7 mouse cellular contexts compared by ENCODE assay signal in genomic region chr2:164856309-164857100, GRCm38 (mm10). TPM values are rescaled to one million over a fixed set of nuclear protein-coding genes. Genes with fewer than 3 reads are reported as not detected.
DNase-seq lines count a peak whose midpoint lies in the region; ATAC-seq and TF ChIP-seq lines count a peak whose summit lies in the region.

No protein-coding gene starts in this region.

- ATAC-seq in embryonic facial prominence, embryonic 11.5 days (replicated peaks; ENCODE audit: insufficient number of reproducible peaks, low FRiP score, low TSS enrichment, low read depth) = no peak
- no peak; the same call in 1 of the 2 replicates for ATAC-seq in hindbrain, embryonic 14.5 days (ENCODE audit: low FRiP score)

- no peaks in the 10 kb centered on the region for H3K36me3 ChIP-seq in testis, adult 2 months (ENCODE audit: control insufficient read depth, insufficient read depth, low read length)
- H3K36me3 ChIP-seq in embryonic facial prominence, embryonic 11.5 days (replicated peaks; ENCODE audit: control insufficient read depth, insufficient read depth, low read depth, low read length) = no peaks in the 10 kb centered on the region
- no peaks in the 10 kb centered on the region for H3K36me3 ChIP-seq in hindbrain, embryonic 14.5 days (replicated peaks; ENCODE audit: control insufficient read depth, insufficient read depth)
- H3K36me3 ChIP-seq in megakaryocyte, embryonic 14.5 days (replicated peaks; ENCODE audit: low read length) = no peaks in the 10 kb centered on the region

- H3K4me3 ChIP-seq in testis, adult 2 months (ENCODE audit: control insufficient read depth, low read depth, low read length) = peak overlapping the region; percentile 69
- H3K4me3 ChIP-seq in embryonic facial prominence, embryonic 11.5 days (ENCODE audit: low read depth, low read length) = peak overlapping the region; percentile 49
- H3K4me3 ChIP-seq in hindbrain, embryonic 14.5 days (replicated peaks; ENCODE audit: low read length) = peak overlapping the region; percentile 44
- H3K4me3 ChIP-seq in megakaryocyte, embryonic 14.5 days (replicated peaks) = peak overlapping the region; percentile 93

- H3K27ac ChIP-seq in testis, adult 2 months (ENCODE audit: control insufficient read depth, insufficient read depth, low read depth, low read length) = no peak overlapping the region
- 0 out of 2 replicates have a peak overlapping the region, but pooled peaks have one; percentile 53 for H3K27ac ChIP-seq in embryonic facial prominence, embryonic 11.5 days (replicated peaks; ENCODE audit: low read depth, low read length)
- 0 out of 2 replicates have a peak overlapping the region, but pooled peaks have one; percentile 20 for H3K27ac ChIP-seq in hindbrain, embryonic 14.5 days

- DNase-seq in testis, postnatal 10 days (ENCODE audit: low spot score) = no peak
- peak; percentile 43 for DNase-seq in embryonic facial prominence, embryonic 11.5 days (ENCODE audit: low spot score)
- no peak for DNase-seq in hindbrain, embryonic 14.5 days (ENCODE audit: low spot score)
- no peak for DNase-seq in layer of hippocampus, adult 9-11 months
- DNase-seq in yolk sac, embryonic 10.5 days (ENCODE audit: low spot score) = no peak

- under 1% methylated on average over 42 of the region's 42 CpGs for WGBS in embryonic facial prominence, embryonic 11.5 days
- WGBS in hindbrain, embryonic 14.5 days = 2% methylated on average over 42 of the region's 42 CpGs

- H3K4me1 ChIP-seq in testis, adult 2 months (ENCODE audit: control insufficient read depth, insufficient read depth, low read length) = peaks cover 7% of the 10 kb centered on the region
- peaks cover 4% of the 10 kb centered on the region; the same call in 1 of the 2 replicates for H3K4me1 ChIP-seq in embryonic facial prominence, embryonic 11.5 days (ENCODE audit: control insufficient read depth, insufficient read depth, low read length)
- peaks cover 20% of the 10 kb centered on the region for H3K4me1 ChIP-seq in hindbrain, embryonic 14.5 days (replicated peaks; ENCODE audit: control insufficient read depth, insufficient read depth, low read length)
- peaks cover 48% of the 10 kb centered on the region for H3K4me1 ChIP-seq in megakaryocyte, embryonic 14.5 days

- no peaks in the 10 kb centered on the region for H3K27me3 ChIP-seq in testis, adult 2 months (ENCODE audit: control insufficient read depth, insufficient read depth, low read length)
- peaks cover 9% of the 10 kb centered on the region; the same call in 1 of the 2 replicates for H3K27me3 ChIP-seq in embryonic facial prominence, embryonic 11.5 days (ENCODE audit: control insufficient read depth, insufficient read depth, low read length)
- peaks cover 34% of the 10 kb centered on the region for H3K27me3 ChIP-seq in hindbrain, embryonic 14.5 days (ENCODE audit: control insufficient read depth, insufficient read depth, low read length)
- peaks cover 81% of the 10 kb centered on the region for H3K27me3 ChIP-seq in megakaryocyte, embryonic 14.5 days (replicated peaks)

- H3K9ac ChIP-seq in embryonic facial prominence, embryonic 11.5 days (replicated peaks; ENCODE audit: low read length) = peak overlapping the region; percentile 40
- peak overlapping the region; percentile 51 for H3K9ac ChIP-seq in hindbrain, embryonic 14.5 days

- H3K4me2 ChIP-seq in embryonic facial prominence, embryonic 11.5 days (ENCODE audit: low read depth, low read length) = peak overlapping the region; percentile 89
- H3K4me2 ChIP-seq in hindbrain, embryonic 14.5 days (replicated peaks) = peak overlapping the region; percentile 95

- TF ChIP-seq CTCF in testis, adult 2 months (IDR thresholded peaks at IDR 0.05; ENCODE audit: control insufficient read depth, insufficient read depth, insufficient replicate concordance, low read depth, low read length) = no peak

- H3K9me3 ChIP-seq in embryonic facial prominence, embryonic 11.5 days (replicated peaks; ENCODE audit: control insufficient read depth, low read length) = no peaks in the 10 kb centered on the region
- H3K9me3 ChIP-seq in hindbrain, embryonic 14.5 days (ENCODE audit: control insufficient read depth, low read length) = no peaks in the 10 kb centered on the region
- H3K9me3 ChIP-seq in megakaryocyte, embryonic 14.5 days = no peaks in the 10 kb centered on the region

- TF ChIP-seq POLR2A in testis, adult 2 months (IDR thresholded peaks at IDR 0.05; ENCODE audit: control insufficient read depth, low read depth, low read length) = no peak

RNA-seq across cellular contexts. Expression of gene Pltp, which starts 1.0 kb away (rescaled TPM):
- polyA plus RNA-seq in testis, adult 2 months (2012; rRNA removed) = 18.0 and 23.7 TPM in 2 replicates
- polyA plus RNA-seq in embryonic facial prominence, embryonic 11.5 days (2014; fragmentation: Nextera tagmentation; extraction: Ambion mirVana) = 41.8 and 50.2 TPM in 2 replicates
- 148 and 167 TPM in 2 replicates for polyA plus RNA-seq in hindbrain, embryonic 14.5 days (2014; fragmentation: Nextera tagmentation; extraction: Ambion mirVana)
- polyA plus RNA-seq in megakaryocyte, embryonic 14.5 days (2012; ENCODE audit: insufficient read depth, low replicate concordance) = 15.1 and 146 TPM in 2 replicates

RNA-seq across cellular contexts. Expression of gene Pcif1, which starts 22.6 kb away (rescaled TPM):
- 17.0 and 19.3 TPM in 2 replicates for polyA plus RNA-seq in testis, adult 2 months (2012; rRNA removed)
- 57.1 and 68.6 TPM in 2 replicates for polyA plus RNA-seq in embryonic facial prominence, embryonic 11.5 days (2014; fragmentation: Nextera tagmentation; extraction: Ambion mirVana)
- 72.9 and 74.7 TPM in 2 replicates for polyA plus RNA-seq in hindbrain, embryonic 14.5 days (2014; fragmentation: Nextera tagmentation; extraction: Ambion mirVana)
- polyA plus RNA-seq in megakaryocyte, embryonic 14.5 days (2012; ENCODE audit: insufficient read depth, low replicate concordance) = 120 and 158 TPM in 2 replicates

RNA-seq across cellular contexts. Expression of gene Neurl2, which starts 23.2 kb away (rescaled TPM):
- polyA plus RNA-seq in testis, adult 2 months (2012; rRNA removed) = 1.2 and 1.3 TPM in 2 replicates
- polyA plus RNA-seq in embryonic facial prominence, embryonic 11.5 days (2014; fragmentation: Nextera tagmentation; extraction: Ambion mirVana) = 3.0 and 4.7 TPM in 2 replicates
- 5.8 and 7.9 TPM in 2 replicates for polyA plus RNA-seq in hindbrain, embryonic 14.5 days (2014; fragmentation: Nextera tagmentation; extraction: Ambion mirVana)
- 5.4 TPM in 1 of 2 replicates, not detected in the other for polyA plus RNA-seq in megakaryocyte, embryonic 14.5 days (2012; ENCODE audit: insufficient read depth, low replicate concordance)

RNA-seq across cellular contexts. Expression of gene Ctsa, which starts 23.8 kb away (rescaled TPM):
- 22.7 and 25.9 TPM in 2 replicates for polyA plus RNA-seq in testis, adult 2 months (2012; rRNA removed)
- polyA plus RNA-seq in embryonic facial prominence, embryonic 11.5 days (2014; fragmentation: Nextera tagmentation; extraction: Ambion mirVana) = 102 TPM in 2 replicates
- 85.9 and 89.6 TPM in 2 replicates for polyA plus RNA-seq in hindbrain, embryonic 14.5 days (2014; fragmentation: Nextera tagmentation; extraction: Ambion mirVana)
- polyA plus RNA-seq in megakaryocyte, embryonic 14.5 days (2012; ENCODE audit: insufficient read depth, low replicate concordance) = 135 and 694 TPM in 2 replicates

RNA-seq across cellular contexts. Expression of gene Spata25, which starts 28.2 kb away (rescaled TPM):
- 154 and 173 TPM in 2 replicates for polyA plus RNA-seq in testis, adult 2 months (2012; rRNA removed)
- 0.36 TPM in 1 of 2 replicates, not detected in the other for polyA plus RNA-seq in embryonic facial prominence, embryonic 11.5 days (2014; fragmentation: Nextera tagmentation; extraction: Ambion mirVana)
- not detected in 2 replicates for polyA plus RNA-seq in hindbrain, embryonic 14.5 days (2014; fragmentation: Nextera tagmentation; extraction: Ambion mirVana)
- polyA plus RNA-seq in megakaryocyte, embryonic 14.5 days (2012; ENCODE audit: insufficient read depth, low replicate concordance) = not detected in 2 replicates
